Mouse (Mus musculus): Measurements from ENCODE around the gene Meis2. TPM values are rescaled to one million over a fixed set of nuclear protein-coding genes. Genes with fewer than 3 reads are reported as not detected.

Meis2 gene
- polyA plus RNA-seq, 1 experiment from 2014 or later: 139 TPM

GRCm38 (mm10) chr2:116074061-116074460, 8.4 kb upstream of the Meis2 start:
- peak overlapping the region; percentile 85 for H3K27ac ChIP-seq
- peak overlapping the region; percentile 87 for H3K4me2 ChIP-seq
- 19% methylated on average over 3 of the region's 3 CpGs for WGBS
- peaks cover 17% of the 10 kb centered on the region; the same call in 1 of the 2 replicates for H3K27me3 ChIP-seq
- no peaks in the 10 kb centered on the region for H3K9me3 ChIP-seq
- peak overlapping the region; percentile 77 for H3K9ac ChIP-seq
- no peaks in the 10 kb centered on the region for H3K36me3 ChIP-seq
- no peak for ATAC-seq (ENCODE audit: low FRiP score)
- H3K4me1 ChIP-seq (replicated peaks): peaks cover 45% of the 10 kb centered on the region
- H3K4me3 ChIP-seq: peak overlapping the region; percentile 83

GRCm38 (mm10) chr2:116073311-116073904, 7.8 kb upstream of the Meis2 start:
- Histone ChIP-seq H3K4me3 (peak overlapping the region; percentile 83), H3K27ac (peak overlapping the region; percentile 85), H3K4me1 (replicated peaks) (peaks cover 45% of the 10 kb centered on the region), H3K9ac (peak overlapping the region; percentile 77), H3K36me3 (no peaks in the 10 kb centered on the region), H3K4me2 (peak overlapping the region; percentile 87), H3K27me3 (peaks cover 17% of the 10 kb centered on the region; the same call in 1 of the 2 replicates), H3K9me3 (no peaks in the 10 kb centered on the region)
- 31% methylated on average over 9 of the region's 9 CpGs for WGBS
- ATAC-seq (ENCODE audit: low FRiP score): no peak

- H3K27ac ChIP-seq: peak overlapping the region; percentile 99
- H3K4me2 ChIP-seq: peak overlapping the region; percentile 87
- ATAC-seq (ENCODE audit: low FRiP score): no peak
- H3K4me3 ChIP-seq: peak overlapping the region; percentile 83
- H3K36me3 ChIP-seq: no peaks in the 10 kb centered on the region
- H3K9me3 ChIP-seq: no peaks in the 10 kb centered on the region
- peaks cover 48% of the 10 kb centered on the region for H3K4me1 ChIP-seq (replicated peaks)
- peak overlapping the region; percentile 92 for H3K9ac ChIP-seq
- WGBS: 10% methylated on average over 5 of the region's 5 CpGs
- peaks cover 15% of the 10 kb centered on the region; the same call in 1 of the 2 replicates for H3K27me3 ChIP-seq
Observed at GRCm38 (mm10) chr2:116072706-116073105, 7.1 kb upstream of the Meis2 start.

- peak overlapping the region; percentile 87 for H3K4me2 ChIP-seq
- H3K36me3 ChIP-seq: no peaks in the 10 kb centered on the region
- H3K9ac ChIP-seq: peak overlapping the region; percentile 92
- WGBS: 3% methylated on average over 13 of the region's 13 CpGs
- H3K27ac ChIP-seq: peak overlapping the region; percentile 99
- peak overlapping the region; percentile 83 for H3K4me3 ChIP-seq
- H3K4me1 ChIP-seq (replicated peaks): peaks cover 50% of the 10 kb centered on the region
- H3K9me3 ChIP-seq: no peaks in the 10 kb centered on the region
- no peak for ATAC-seq (ENCODE audit: low FRiP score)
- peaks cover 12% of the 10 kb centered on the region; the same call in 1 of the 2 replicates for H3K27me3 ChIP-seq
Observed at GRCm38 (mm10) chr2:116072321-116072640, 6.6 kb upstream of the Meis2 start.

- Histone ChIP-seq H3K9me3 (no peaks in the 10 kb centered on the region), H3K9ac (peak overlapping the region; percentile 92), H3K4me2 (peak overlapping the region; percentile 87), H3K4me3 (peak overlapping the region; percentile 83), H3K27ac (peak overlapping the region; percentile 99), H3K4me1 (replicated peaks) (peaks cover 50% of the 10 kb centered on the region), H3K27me3 (peaks cover 8% of the 10 kb centered on the region; the same call in 1 of the 2 replicates), H3K36me3 (no peaks in the 10 kb centered on the region)
- WGBS: 2% methylated on average over 25 of the region's 25 CpGs
- ATAC-seq (ENCODE audit: low FRiP score): no peak
Observed at GRCm38 (mm10) chr2:116071571-116072320, 6.1 kb upstream of the Meis2 start.

GRCm38 (mm10) chr2:116070614-116071425, 5.2 kb upstream of the Meis2 start:
- H3K9me3 ChIP-seq: no peaks in the 10 kb centered on the region
- peak overlapping the region; percentile 92 for H3K9ac ChIP-seq
- 10% methylated on average over 10 of the region's 10 CpGs for WGBS
- H3K36me3 ChIP-seq: no peaks in the 10 kb centered on the region
- peak overlapping the region; percentile 83 for H3K4me3 ChIP-seq
- peak overlapping the region; percentile 99 for H3K27ac ChIP-seq
- H3K4me2 ChIP-seq: peak overlapping the region; percentile 87
- H3K4me1 ChIP-seq (replicated peaks): peaks cover 49% of the 10 kb centered on the region
- no peak for ATAC-seq (ENCODE audit: low FRiP score)
- peaks cover 7% of the 10 kb centered on the region; the same call in 1 of the 2 replicates for H3K27me3 ChIP-seq

- H3K4me1 ChIP-seq (replicated peaks): peaks cover 40% of the 10 kb centered on the region
- H3K4me2 ChIP-seq: peak overlapping the region; percentile 87
- no peaks in the 10 kb centered on the region for H3K36me3 ChIP-seq
- no peaks in the 10 kb centered on the region for H3K9me3 ChIP-seq
- H3K27me3 ChIP-seq: peaks cover 4% of the 10 kb centered on the region; the same call in 1 of the 2 replicates
- WGBS: 5% methylated on average over 8 of the region's 8 CpGs
- no peak for ATAC-seq (ENCODE audit: low FRiP score)
- peak overlapping the region; percentile 83 for H3K4me3 ChIP-seq
- peak overlapping the region; percentile 92 for H3K9ac ChIP-seq
- H3K27ac ChIP-seq: peak overlapping the region; percentile 99
Observed at GRCm38 (mm10) chr2:116069451-116070225, 4.0 kb upstream of the Meis2 start.

- no peak for ATAC-seq (ENCODE audit: low FRiP score)
- Histone ChIP-seq H3K9me3 (no peaks in the 10 kb centered on the region), H3K36me3 (no peaks in the 10 kb centered on the region), H3K4me1 (replicated peaks) (peaks cover 38% of the 10 kb centered on the region), H3K27me3 (0 out of 2 replicates have a peak, but pooled peaks cover 4% of the 10 kb centered on the region), H3K4me2 (peak overlapping the region; percentile 87), H3K9ac (peak overlapping the region; percentile 92), H3K4me3 (peak overlapping the region; percentile 83), H3K27ac (peak overlapping the region; percentile 99)
- 8% methylated on average over 7 of the region's 7 CpGs for WGBS
Observed at GRCm38 (mm10) chr2:116068901-116069300, 3.3 kb upstream of the Meis2 start.

- Histone ChIP-seq H3K9ac (peak overlapping the region; percentile 92), H3K4me1 (replicated peaks) (peaks cover 36% of the 10 kb centered on the region)
- ATAC-seq (ENCODE audit: low FRiP score): no peak
Observed at GRCm38 (mm10) chr2:116068461-116068860, 2.8 kb upstream of the Meis2 start.

GRCm38 (mm10) chr2:116067711-116068110, 2.1 kb upstream of the Meis2 start:
- WGBS: under 1% methylated on average over 15 of the region's 15 CpGs
- no peaks in the 10 kb centered on the region for H3K36me3 ChIP-seq
- H3K9me3 ChIP-seq: no peaks in the 10 kb centered on the region
- peak overlapping the region; percentile 99 for H3K27ac ChIP-seq
- no peak; the same call in 1 of the 2 replicates for ATAC-seq (ENCODE audit: low FRiP score)
- peak overlapping the region; percentile 87 for H3K4me2 ChIP-seq
- H3K27me3 ChIP-seq: 0 out of 2 replicates have a peak, but pooled peaks cover 4% of the 10 kb centered on the region
- peak overlapping the region; percentile 92 for H3K9ac ChIP-seq
- peaks cover 32% of the 10 kb centered on the region for H3K4me1 ChIP-seq (replicated peaks)
- H3K4me3 ChIP-seq: peak overlapping the region; percentile 83

More at GRCm38 (mm10) chr2:116068461-116068860, 2.8 kb upstream of the Meis2 start:
- H3K9me3 ChIP-seq: no peaks in the 10 kb centered on the region
- H3K4me3 ChIP-seq: peak overlapping the region; percentile 83
- H3K27ac ChIP-seq: peak overlapping the region; percentile 99
- H3K4me2 ChIP-seq: peak overlapping the region; percentile 87
- no peaks in the 10 kb centered on the region for H3K36me3 ChIP-seq
- WGBS: 2% methylated on average over 11 of the region's 11 CpGs
- H3K27me3 ChIP-seq: 0 out of 2 replicates have a peak, but pooled peaks cover 4% of the 10 kb centered on the region

- Histone ChIP-seq H3K27ac (peak overlapping the region; percentile 99), H3K9ac (peak overlapping the region; percentile 92), H3K4me3 (peak overlapping the region; percentile 83), H3K4me1 (replicated peaks) (peaks cover 27% of the 10 kb centered on the region), H3K36me3 (no peaks in the 10 kb centered on the region), H3K4me2 (peak overlapping the region; percentile 87), H3K9me3 (no peaks in the 10 kb centered on the region), H3K27me3 (0 out of 2 replicates have a peak, but pooled peaks cover 4% of the 10 kb centered on the region)
- WGBS: 0% methylated on average over 27 of the region's 27 CpGs
- peak; percentile 55 for ATAC-seq (ENCODE audit: low FRiP score)
Observed at GRCm38 (mm10) chr2:116067065-116067497, 1.4 kb upstream of the Meis2 start.

Measured in hindbrain, embryonic 13.5 days (tissue).